Mouse (Mus musculus): ENCODE measurements at regions not wholly inside any gene's neighbourhood (a gene's known extent, or its start where the extent isn't known, plus 50 kb on each side); places are given as distances from the start of the nearest gene placed in this dataset.

DNA sequence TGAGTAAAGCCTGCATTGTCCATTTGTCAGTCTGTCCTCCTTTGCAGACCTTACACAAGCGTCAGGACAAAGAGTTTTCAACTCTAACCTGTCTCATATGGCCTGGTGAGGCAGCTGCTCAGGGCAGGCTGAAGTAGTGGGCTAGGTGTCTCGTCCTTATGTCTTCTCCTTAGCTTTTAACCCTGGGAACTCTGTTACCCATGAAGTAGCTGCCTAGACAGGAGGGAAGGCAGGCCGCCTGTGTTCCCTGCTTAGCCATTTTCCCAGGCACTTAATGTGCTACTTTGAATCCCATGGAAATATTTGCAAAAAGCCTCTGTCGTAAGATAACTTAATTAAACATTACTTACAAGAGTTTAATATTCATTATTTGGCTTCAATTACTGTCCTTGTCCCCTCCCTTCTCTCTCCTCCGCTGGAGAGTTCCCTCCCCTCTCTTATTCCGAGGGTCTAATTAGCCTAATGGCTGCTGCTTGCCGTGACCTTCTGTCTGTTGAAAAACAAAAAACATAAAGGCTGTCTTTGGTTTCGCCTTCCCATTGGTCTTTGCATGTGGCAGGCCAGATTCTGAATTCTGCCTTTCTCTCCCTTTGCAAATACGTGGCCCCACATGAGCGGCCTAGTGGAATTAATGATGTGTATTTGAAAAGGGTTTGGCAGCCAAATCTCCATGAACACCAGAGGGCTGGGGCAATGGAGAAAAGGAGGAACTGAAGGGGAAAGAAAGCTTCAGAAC, 642.2 kb upstream of the Fam160b2 start:
- TF ChIP-seq ZNF384 (IDR thresholded peaks at IDR 0.05; ENCODE audit: low read depth, low read length) (no peak), HCFC1 (IDR thresholded peaks at IDR 0.05; ENCODE audit: borderline replicate concordance, insufficient read depth, low read length) (no peak), ZC3H11A (IDR thresholded peaks at IDR 0.05; ENCODE audit: borderline replicate concordance, low read depth, low read length) (no peak), MAFK (IDR thresholded peaks at IDR 0.05; ENCODE audit: insufficient read depth, low read depth, low read length) (no peak), CHD2 (IDR thresholded peaks at IDR 0.05; ENCODE audit: low read depth, low read length) (no peak)
- Histone ChIP-seq H3K9me3 (ENCODE audit: control insufficient read depth, insufficient read depth, low read depth, low read length) (no peaks in the 10 kb centered on the region), H3K4me3 (ENCODE audit: insufficient read depth in 1 of 2, low read depth in 1 of 2, low read length in 2 of 2, poor library complexity in 1 of 2, severe bottlenecking in 1 of 2) (no peak overlapping the region), H3K9ac (ENCODE audit: insufficient read depth, low read depth, low read length, poor library complexity, severe bottlenecking) (no peak overlapping the region), H3K36me3 (ENCODE audit: control insufficient read depth, insufficient read depth, low read length, poor library complexity, severe bottlenecking) (no peaks in the 10 kb centered on the region), H3K4me1 (ENCODE audit: control insufficient read depth in 2 of 2, insufficient read depth in 2 of 2, low read length in 2 of 2, poor library complexity in 1 of 2) (no peaks in the 10 kb centered on the region), H3K27ac (ENCODE audit: insufficient read depth, low read depth, low read length, poor library complexity, severe bottlenecking) (no peak overlapping the region)
- no peak for DNase-seq (ENCODE audit: low read depth, low spot score)
- in situ Hi-C loops (cut with MboI; ENCODE audit: low sequenced_read_pairs in 2 of 2, unreplicated experiment in 2 of 2) = no loop called here

DNA sequence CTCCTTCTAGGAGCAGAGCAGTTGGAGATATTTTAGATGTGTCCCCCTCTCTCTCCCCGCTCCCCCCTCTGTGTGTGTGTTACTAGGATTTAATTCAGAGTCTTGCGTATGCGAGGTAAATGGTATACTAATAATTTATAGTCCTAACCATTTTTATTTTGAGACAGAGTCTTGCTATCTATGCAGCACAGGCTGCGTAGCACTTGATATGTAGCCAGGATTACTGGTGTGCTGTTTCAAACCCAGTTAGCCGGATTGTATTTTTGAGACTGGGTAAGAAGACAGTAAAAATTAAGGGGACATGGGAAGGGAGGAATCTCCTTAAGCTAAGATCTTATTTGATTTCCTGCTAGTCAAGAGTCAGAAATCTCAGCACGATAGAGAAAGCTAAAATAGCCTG, 636.6 kb upstream of the Fam160b2 start:
- no peak overlapping the region for H3K9ac ChIP-seq (ENCODE audit: insufficient read depth, low read depth, low read length, poor library complexity, severe bottlenecking)
- in situ Hi-C loops (cut with MboI; ENCODE audit: low sequenced_read_pairs in 2 of 2, unreplicated experiment in 2 of 2) = no loop called here
- DNase-seq (ENCODE audit: low read depth, low spot score) = no peak
- H3K27ac ChIP-seq (ENCODE audit: insufficient read depth, low read depth, low read length, poor library complexity, severe bottlenecking) = no peak overlapping the region
- H3K4me1 ChIP-seq (ENCODE audit: control insufficient read depth in 2 of 2, insufficient read depth in 2 of 2, low read length in 2 of 2, poor library complexity in 1 of 2) = no peaks in the 10 kb centered on the region
- H3K36me3 ChIP-seq (ENCODE audit: control insufficient read depth, insufficient read depth, low read length, poor library complexity, severe bottlenecking) = no peaks in the 10 kb centered on the region
- H3K9me3 ChIP-seq (ENCODE audit: control insufficient read depth, insufficient read depth, low read depth, low read length) = no peaks in the 10 kb centered on the region
- TF ChIP-seq ZC3H11A (IDR thresholded peaks at IDR 0.05; ENCODE audit: borderline replicate concordance, low read depth, low read length) (no peak), ZNF384 (IDR thresholded peaks at IDR 0.05; ENCODE audit: low read depth, low read length) (no peak), MAFK (IDR thresholded peaks at IDR 0.05; ENCODE audit: insufficient read depth, low read depth, low read length) (no peak), HCFC1 (IDR thresholded peaks at IDR 0.05; ENCODE audit: borderline replicate concordance, insufficient read depth, low read length) (no peak), CHD2 (IDR thresholded peaks at IDR 0.05; ENCODE audit: low read depth, low read length) (no peak)
- no peak overlapping the region for H3K4me3 ChIP-seq (ENCODE audit: insufficient read depth in 1 of 2, low read depth in 1 of 2, low read length in 2 of 2, poor library complexity in 1 of 2, severe bottlenecking in 1 of 2)

DNA sequence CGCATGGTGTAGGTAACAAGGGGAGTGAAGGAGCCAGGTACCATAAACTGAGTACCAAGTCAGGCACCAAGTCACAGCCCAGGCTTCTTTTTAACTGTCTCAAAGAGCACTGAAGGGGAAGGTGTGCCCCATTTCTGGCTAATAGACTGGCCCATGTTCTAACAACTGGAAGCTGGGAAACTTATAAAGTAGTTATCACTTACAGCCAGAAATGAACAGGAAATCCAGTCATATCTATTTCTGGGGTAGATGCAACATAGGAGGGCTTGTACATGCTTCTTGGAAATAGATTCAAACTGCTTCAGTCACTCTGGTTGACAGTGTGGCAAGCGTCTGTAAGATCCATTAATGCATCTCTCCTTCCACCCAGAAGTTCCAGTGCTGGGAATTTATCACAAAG, 635.3 kb upstream of the Fam160b2 start:
- no peak for TF ChIP-seq MAFK (IDR thresholded peaks at IDR 0.05; ENCODE audit: insufficient read depth, low read depth, low read length)
- TF ChIP-seq HCFC1 (IDR thresholded peaks at IDR 0.05; ENCODE audit: borderline replicate concordance, insufficient read depth, low read length) = no peak
- TF ChIP-seq ZC3H11A (IDR thresholded peaks at IDR 0.05; ENCODE audit: borderline replicate concordance, low read depth, low read length) = no peak
- no peaks in the 10 kb centered on the region for H3K9me3 ChIP-seq (ENCODE audit: control insufficient read depth, insufficient read depth, low read depth, low read length)
- no peak overlapping the region for H3K9ac ChIP-seq (ENCODE audit: insufficient read depth, low read depth, low read length, poor library complexity, severe bottlenecking)
- in situ Hi-C loops (cut with MboI; ENCODE audit: low sequenced_read_pairs in 2 of 2, unreplicated experiment in 2 of 2) = no loop called here
- H3K4me1 ChIP-seq (ENCODE audit: control insufficient read depth in 2 of 2, insufficient read depth in 2 of 2, low read length in 2 of 2, poor library complexity in 1 of 2) = no peaks in the 10 kb centered on the region
- H3K4me3 ChIP-seq (ENCODE audit: insufficient read depth in 1 of 2, low read depth in 1 of 2, low read length in 2 of 2, poor library complexity in 1 of 2, severe bottlenecking in 1 of 2) = no peak overlapping the region
- H3K36me3 ChIP-seq (ENCODE audit: control insufficient read depth, insufficient read depth, low read length, poor library complexity, severe bottlenecking) = no peaks in the 10 kb centered on the region
- H3K27ac ChIP-seq (ENCODE audit: insufficient read depth, low read depth, low read length, poor library complexity, severe bottlenecking) = no peak overlapping the region
- DNase-seq (ENCODE audit: low read depth, low spot score) = no peak

DNA sequence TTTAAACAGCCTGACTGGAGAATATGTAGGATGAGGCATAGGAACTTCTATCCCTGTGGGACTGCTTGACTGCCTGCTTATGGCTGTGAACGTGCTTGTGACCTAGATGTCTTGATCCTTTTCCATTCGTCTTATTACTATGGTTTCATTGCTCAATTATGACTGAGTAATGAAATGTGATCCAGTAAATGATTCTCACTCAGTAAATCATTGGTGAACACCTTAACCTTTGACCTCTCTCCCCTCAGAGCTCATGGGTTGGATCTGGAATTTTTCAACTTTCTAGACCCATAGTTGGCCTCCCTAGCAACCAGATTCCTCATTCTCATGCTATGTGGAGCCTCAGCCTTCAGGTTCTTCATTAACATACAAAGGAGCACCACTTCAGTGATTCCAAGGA, 634.6 kb upstream of the Fam160b2 start:
- TF ChIP-seq ZNF384 (IDR thresholded peaks at IDR 0.05; ENCODE audit: low read depth, low read length) (no peak), HCFC1 (IDR thresholded peaks at IDR 0.05; ENCODE audit: borderline replicate concordance, insufficient read depth, low read length) (no peak), ZC3H11A (IDR thresholded peaks at IDR 0.05; ENCODE audit: borderline replicate concordance, low read depth, low read length) (no peak), CHD2 (IDR thresholded peaks at IDR 0.05; ENCODE audit: low read depth, low read length) (no peak), MAFK (IDR thresholded peaks at IDR 0.05; ENCODE audit: insufficient read depth, low read depth, low read length) (no peak)
- in situ Hi-C loops (cut with MboI; ENCODE audit: low sequenced_read_pairs in 2 of 2, unreplicated experiment in 2 of 2) = no loop called here
- H3K9me3 ChIP-seq (ENCODE audit: control insufficient read depth, insufficient read depth, low read depth, low read length) = no peaks in the 10 kb centered on the region
- no peak overlapping the region for H3K9ac ChIP-seq (ENCODE audit: insufficient read depth, low read depth, low read length, poor library complexity, severe bottlenecking)
- no peak overlapping the region for H3K27ac ChIP-seq (ENCODE audit: insufficient read depth, low read depth, low read length, poor library complexity, severe bottlenecking)
- H3K4me3 ChIP-seq (ENCODE audit: insufficient read depth in 1 of 2, low read depth in 1 of 2, low read length in 2 of 2, poor library complexity in 1 of 2, severe bottlenecking in 1 of 2) = no peak overlapping the region
- no peak for DNase-seq (ENCODE audit: low read depth, low spot score)
- H3K4me1 ChIP-seq (ENCODE audit: control insufficient read depth in 2 of 2, insufficient read depth in 2 of 2, low read length in 2 of 2, poor library complexity in 1 of 2) = no peaks in the 10 kb centered on the region
- H3K36me3 ChIP-seq (ENCODE audit: control insufficient read depth, insufficient read depth, low read length, poor library complexity, severe bottlenecking) = no peaks in the 10 kb centered on the region
